Mouse (Mus musculus): ENCODE measurements around the gene Dohh. TPM values are rescaled to one million over a fixed set of nuclear protein-coding genes. Genes with fewer than 3 reads are reported as not detected.
A peak's percentile ranks its signal among the peaks of the same experiment; 100 is the strongest.

Gene Dohh
- total and polyA plus RNA-seq, 3 experiments, result 78.2 to 131 (median 81.7) TPM

GRCm38 (mm10) chr10:81346453-81347067, 37.7 kb upstream of the Dohh start:
- Histone ChIP-seq H3K79me2 (replicated peaks; ENCODE audit: control insufficient read depth, extremely low read depth, insufficient read depth, poor library complexity, severe bottlenecking) (no peaks in the 10 kb centered on the region), H3K36me3 (replicated peaks in 1 of 2; ENCODE audit: control insufficient read depth in 1 of 2, insufficient read depth in 1 of 2, low read length in 1 of 2) (peaks cover 20 to 37% of the 10 kb centered on the region in 2 experiments), H3K27me3 (replicated peaks) (peaks cover 21% of the 10 kb centered on the region), H3K27ac (ENCODE audit: insufficient read depth, low read depth) (no peak overlapping the region), H3K4me3 (replicated peaks in 1 of 3; ENCODE audit: low read depth in 2 of 3, low read length in 2 of 3, poor library complexity in 1 of 3) (no peak overlapping the region), H3K9me3 (replicated peaks; ENCODE audit: low read length) (no peaks in the 10 kb centered on the region), H3K4me1 (ENCODE audit: control insufficient read depth in 1 of 2, insufficient read depth in 2 of 2) (peaks cover 2 to 40% of the 10 kb centered on the region in 2 experiments; a peak in 2 of 4 replicates), H3K9ac (ENCODE audit: insufficient read depth, low read depth) (no peak overlapping the region), H3K4me2 (ENCODE audit: insufficient read depth, low read depth, poor library complexity, severe bottlenecking) (no peak overlapping the region)
- in situ Hi-C loops (cut with MboI; ENCODE audit: low pct_ligation_motif_present, low pct_unique_long_range_greater_than_20kb, low sequenced_read_pairs), result no loop called here
- no peak for DNase-seq (ENCODE audit: extremely low read depth)
- dilution Hi-C loops (cut with MboI; ENCODE audit: extremely low pct_ligation_motif_present, extremely low pct_unique_long_range_greater_than_20kb, low sequenced_read_pairs), result no loop called here
- TF ChIP-seq GABPA (IDR thresholded peaks at IDR 0.05; ENCODE audit: insufficient replicate concordance, low read depth, low read length), result no peak
- TF ChIP-seq IRF4 (IDR thresholded peaks at IDR 0.05; ENCODE audit: low read depth, low read length), result no peak
- no peak for TF ChIP-seq TBP (conservative IDR thresholded peaks at IDR 0.05; ENCODE audit: low read depth, low read length)
- TF ChIP-seq ETS1 (conservative IDR thresholded peaks at IDR 0.05; ENCODE audit: low read depth, low read length), result no peak
- no peak for TF ChIP-seq MAX (IDR thresholded peaks at IDR 0.05; ENCODE audit: low read length)
- TF ChIP-seq CHD1 (IDR thresholded peaks at IDR 0.05; ENCODE audit: low read depth, low read length), result no peak
- no peak for TF ChIP-seq SMC3 (IDR thresholded peaks at IDR 0.05; ENCODE audit: low read depth, low read length)
- no peak for TF ChIP-seq PAX5 (IDR thresholded peaks at IDR 0.05; ENCODE audit: low read length)
- TF ChIP-seq ZNF384 (IDR thresholded peaks at IDR 0.05; ENCODE audit: low read depth, low read length), result no peak

GRCm38 (mm10) chr10:81349146-81349545, 35.1 kb upstream of the Dohh start:
- dilution Hi-C loops (cut with MboI; ENCODE audit: extremely low pct_ligation_motif_present, extremely low pct_unique_long_range_greater_than_20kb, low sequenced_read_pairs), result no loop called here
- Histone ChIP-seq H3K36me3 (replicated peaks in 1 of 2; ENCODE audit: control insufficient read depth in 1 of 2, insufficient read depth in 1 of 2, low read length in 1 of 2) (peaks cover 20 to 37% of the 10 kb centered on the region in 2 experiments), H3K9me3 (replicated peaks; ENCODE audit: low read length) (no peaks in the 10 kb centered on the region), H3K9ac (ENCODE audit: insufficient read depth, low read depth) (peak overlapping the region; percentile 80; the same call in 1 of the 2 replicates), H3K27ac (ENCODE audit: insufficient read depth, low read depth) (no peak overlapping the region), H3K79me2 (replicated peaks; ENCODE audit: control insufficient read depth, extremely low read depth, insufficient read depth, poor library complexity, severe bottlenecking) (no peaks in the 10 kb centered on the region), H3K4me3 (replicated peaks in 1 of 3; ENCODE audit: low read depth in 2 of 3, low read length in 2 of 3, poor library complexity in 1 of 3) (peak overlapping the region; percentile 74 to 89 (median 80)), H3K4me2 (ENCODE audit: insufficient read depth, low read depth, poor library complexity, severe bottlenecking) (peak overlapping the region; percentile 89), H3K27me3 (replicated peaks) (no peaks in the 10 kb centered on the region), H3K4me1 (ENCODE audit: control insufficient read depth in 1 of 2, insufficient read depth in 2 of 2) (peaks cover 7 to 37% of the 10 kb centered on the region in 2 experiments)
- TF ChIP-seq SIN3A (IDR thresholded peaks at IDR 0.05; ENCODE audit: low read length), result no peak
- TF ChIP-seq TBP (conservative IDR thresholded peaks at IDR 0.05; ENCODE audit: low read depth, low read length), result no peak
- peak; percentile 70 for DNase-seq (ENCODE audit: extremely low read depth)
- in situ Hi-C loops (cut with MboI; ENCODE audit: low pct_ligation_motif_present, low pct_unique_long_range_greater_than_20kb, low sequenced_read_pairs), result no loop called here

GRCm38 (mm10) chr10:81349961-81350350, 34.3 kb upstream of the Dohh start:
- Histone ChIP-seq H3K9ac (ENCODE audit: insufficient read depth, low read depth) (peak overlapping the region; percentile 80), H3K36me3 (replicated peaks in 1 of 2; ENCODE audit: control insufficient read depth in 1 of 2, insufficient read depth in 1 of 2, low read length in 1 of 2) (peaks cover 20 to 37% of the 10 kb centered on the region in 2 experiments), H3K4me3 (replicated peaks in 1 of 3; ENCODE audit: low read depth in 2 of 3, low read length in 2 of 3, poor library complexity in 1 of 3) (peak overlapping the region; percentile 74 to 89 (median 80)), H3K27ac (ENCODE audit: insufficient read depth, low read depth) (0 out of 2 replicates have a peak overlapping the region, but pooled peaks have one; percentile 2), H3K4me1 (ENCODE audit: control insufficient read depth in 1 of 2, insufficient read depth in 2 of 2) (peaks cover 7 to 36% of the 10 kb centered on the region in 2 experiments), H3K27me3 (replicated peaks) (no peaks in the 10 kb centered on the region), H3K9me3 (replicated peaks; ENCODE audit: low read length) (no peaks in the 10 kb centered on the region), H3K4me2 (ENCODE audit: insufficient read depth, low read depth, poor library complexity, severe bottlenecking) (peak overlapping the region; percentile 89), H3K79me2 (replicated peaks; ENCODE audit: control insufficient read depth, extremely low read depth, insufficient read depth, poor library complexity, severe bottlenecking) (no peaks in the 10 kb centered on the region)
- in situ Hi-C loops (cut with MboI; ENCODE audit: low pct_ligation_motif_present, low pct_unique_long_range_greater_than_20kb, low sequenced_read_pairs), result loop anchor here (10.0 kb wide), 1 partner anchor 155 kb away; no protein-coding TSS in a partner anchor
- dilution Hi-C loops (cut with MboI; ENCODE audit: extremely low pct_ligation_motif_present, extremely low pct_unique_long_range_greater_than_20kb, low sequenced_read_pairs), result no loop called here
- TF ChIP-seq MYC (IDR thresholded peaks at IDR 0.05; ENCODE audit: low read depth, low read length) (no peak), KAT2A (IDR thresholded peaks at IDR 0.05; ENCODE audit: insufficient replicate concordance, low read length) (no peak), POLR2A (IDR thresholded peaks at IDR 0.05; ENCODE audit: low read depth, low read length) (no peak), E2F4 (IDR thresholded peaks at IDR 0.05; ENCODE audit: insufficient replicate concordance, low read depth, low read length) (no peak), TCF12 (IDR thresholded peaks at IDR 0.05; ENCODE audit: low read depth, low read length) (no peak), MAFK (IDR thresholded peaks at IDR 0.05; ENCODE audit: insufficient replicate concordance, low read length) (no peak), ETS1 (conservative IDR thresholded peaks at IDR 0.05; ENCODE audit: low read depth, low read length) (no peak), ZKSCAN1 (IDR thresholded peaks at IDR 0.05; ENCODE audit: borderline replicate concordance, low read depth, low read length) (no peak), ZC3H11A (IDR thresholded peaks at IDR 0.05; ENCODE audit: low read depth, low read length) (no peak), MEF2A (IDR thresholded peaks at IDR 0.05; ENCODE audit: borderline replicate concordance, low read depth, low read length) (no peak), ZMIZ1 (IDR thresholded peaks at IDR 0.05; ENCODE audit: low read depth, low read length) (no peak), SIN3A (IDR thresholded peaks at IDR 0.05; ENCODE audit: low read length) (no peak), MAZ (IDR thresholded peaks at IDR 0.05; ENCODE audit: low read depth, low read length) (no peak), PAX5 (IDR thresholded peaks at IDR 0.05; ENCODE audit: low read length) (no peak), UBTF (IDR thresholded peaks at IDR 0.05; ENCODE audit: low read depth, low read length) (no peak), IRF4 (IDR thresholded peaks at IDR 0.05; ENCODE audit: low read depth, low read length) (no peak), MAX (IDR thresholded peaks at IDR 0.05; ENCODE audit: low read length) (no peak)
- no peak for DNase-seq (ENCODE audit: extremely low read depth)

Measured in CH12.LX (cell line).